Mouse (Mus musculus) spleen, embryonic (tissue): ENCODE data around the gene 9330182L06Rik.

Source experiments
- CTCF ChIA-PET: fragments of 350-600 bp; sonication (Branson Sonifier 250); formaldehyde crosslinking; loops from one replicate; lab custom pipeline; 2022; lab: Charles Lee

Gene 9330182L06Rik

DNA sequence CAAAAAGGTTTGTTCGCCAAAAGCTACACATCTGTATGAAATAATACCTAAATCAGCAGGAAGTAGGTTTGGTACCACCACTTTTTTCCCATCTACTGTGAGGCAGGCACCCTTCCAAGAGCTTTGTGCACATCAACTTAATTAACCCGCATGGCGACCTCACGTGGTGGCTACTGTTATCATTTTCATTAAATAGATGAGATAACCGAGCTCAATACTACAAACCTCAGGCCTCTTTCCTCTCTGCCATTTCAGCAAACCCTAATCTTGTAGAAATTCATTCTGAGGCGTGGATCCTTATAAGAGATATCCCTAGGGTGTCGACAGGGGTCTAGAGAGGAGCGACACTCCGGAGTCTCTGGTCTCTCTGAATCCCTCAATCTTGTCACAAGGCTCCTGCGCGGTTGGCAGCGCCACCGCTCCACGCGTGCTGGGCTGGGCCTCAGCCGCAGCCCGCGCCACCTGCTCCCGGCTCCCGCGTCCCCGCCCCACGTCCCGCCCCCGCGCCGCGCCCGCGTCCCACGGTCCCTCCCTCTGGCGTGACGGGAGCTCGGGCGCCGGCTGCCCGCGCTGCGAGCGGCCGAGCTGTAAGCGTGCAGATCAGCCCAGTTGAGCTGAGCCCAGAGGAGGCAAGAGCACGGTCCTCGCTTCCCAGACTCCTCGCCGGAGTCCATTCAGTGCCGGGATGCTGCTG is at the start of gene 9330182L06Rik:
Gene 9330182L06Rik (plus strand): TSS at position 533 of the 694 bp plus-strand sequence.
- CTCF ChIA-PET: no interaction called here

DNA sequence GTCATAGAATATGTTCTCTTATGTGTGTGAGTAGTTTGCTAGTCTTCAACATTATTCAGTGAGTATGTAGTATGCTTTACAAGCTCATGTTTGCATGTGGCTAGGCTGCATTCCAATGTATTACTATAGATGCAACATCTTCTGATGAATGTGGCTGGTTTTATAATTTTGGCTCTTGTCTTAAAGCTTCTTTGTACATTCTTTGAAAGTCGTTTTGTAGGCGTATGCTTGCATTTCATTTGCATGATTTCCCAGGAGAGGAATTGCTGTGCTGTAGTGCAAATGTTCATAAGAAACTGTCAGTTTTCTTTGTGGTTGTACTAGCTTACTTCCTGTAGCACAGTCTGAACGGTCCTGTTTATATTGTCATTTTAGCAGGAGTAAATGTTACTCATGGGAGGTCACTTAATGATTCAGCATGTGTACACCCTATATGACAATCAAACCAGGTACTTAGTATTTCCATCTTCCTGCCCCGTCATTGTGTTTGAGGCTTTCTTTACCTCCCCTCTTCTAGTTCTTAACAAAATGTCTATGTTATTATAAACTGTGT is 38.4 kb upstream of the 9330182L06Rik start:
- CTCF ChIA-PET: no interaction called here

DNA sequence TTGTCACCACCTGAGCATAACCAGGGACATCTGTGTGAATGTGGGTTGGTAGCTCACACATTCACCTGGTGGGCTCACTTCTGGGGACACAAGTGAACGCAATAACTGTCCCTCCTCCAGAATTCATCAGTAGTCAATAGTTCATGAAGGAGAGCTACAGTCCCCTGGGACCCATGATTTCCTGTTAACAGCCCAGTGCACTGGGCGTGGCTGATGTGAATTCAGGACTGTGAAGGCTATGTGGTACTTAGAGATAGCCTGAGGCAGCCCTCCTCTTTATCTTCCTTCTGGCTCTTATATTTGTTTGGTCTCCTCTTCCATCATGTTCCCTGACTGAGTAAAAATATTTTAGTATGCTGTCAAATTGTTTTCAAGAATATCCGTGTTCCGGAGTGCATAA is 1.6 kb upstream of the 9330182L06Rik start:
- CTCF ChIA-PET: no interaction called here

DNA sequence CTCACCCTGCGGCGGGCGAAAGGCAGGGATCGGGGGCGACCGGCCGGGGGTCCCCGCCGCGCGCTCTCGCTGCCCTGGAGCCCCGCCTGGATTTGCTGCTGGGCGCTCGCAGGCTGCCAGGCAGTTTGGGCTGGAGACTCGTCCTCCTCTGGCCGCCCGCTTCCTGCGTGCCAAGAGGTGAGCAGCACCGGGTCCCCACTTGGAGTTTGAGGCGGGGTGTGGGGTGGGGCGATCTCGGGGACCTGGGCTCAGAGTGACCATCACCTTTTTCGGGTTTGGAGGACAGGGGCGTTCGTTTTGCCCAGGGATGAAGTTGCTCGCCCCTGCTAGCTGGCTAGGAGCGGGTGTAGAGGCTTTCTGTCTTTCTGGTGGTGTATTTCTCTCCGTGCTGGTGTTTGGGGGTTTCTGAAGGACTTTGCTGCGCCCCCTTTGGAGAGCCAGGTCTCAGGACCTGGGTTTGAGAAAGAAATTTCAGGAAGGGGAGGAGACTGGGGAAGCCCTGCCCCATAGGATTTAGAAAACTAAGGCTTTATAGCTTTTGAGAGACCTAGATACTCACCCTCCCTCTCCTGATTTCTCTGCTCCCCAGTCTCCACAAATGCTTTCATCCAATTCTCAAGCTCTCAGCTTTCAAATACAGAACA is 484 bp downstream of the 9330182L06Rik start:
- CTCF ChIA-PET: no interaction called here

DNA sequence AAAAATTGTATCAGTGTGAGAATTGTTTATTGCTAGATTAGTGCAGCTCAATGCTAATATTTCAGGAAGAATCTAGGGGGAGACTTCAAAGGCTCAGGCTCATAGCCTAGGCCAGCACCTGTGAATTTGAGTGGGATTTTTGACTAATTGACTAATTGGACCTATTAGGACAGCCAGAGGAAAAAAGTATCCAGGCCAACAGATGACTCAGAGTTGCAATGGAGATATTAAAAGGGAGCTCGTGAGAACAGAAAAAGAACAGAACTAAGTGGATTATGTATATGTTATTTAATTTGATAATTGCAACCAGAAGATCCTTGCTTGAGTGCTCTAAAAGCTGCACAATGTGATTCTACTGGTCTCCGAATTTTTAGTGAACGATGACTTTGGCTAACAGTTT is 3.7 kb downstream of the 9330182L06Rik start:
- CTCF ChIA-PET: no interaction called here

DNA sequence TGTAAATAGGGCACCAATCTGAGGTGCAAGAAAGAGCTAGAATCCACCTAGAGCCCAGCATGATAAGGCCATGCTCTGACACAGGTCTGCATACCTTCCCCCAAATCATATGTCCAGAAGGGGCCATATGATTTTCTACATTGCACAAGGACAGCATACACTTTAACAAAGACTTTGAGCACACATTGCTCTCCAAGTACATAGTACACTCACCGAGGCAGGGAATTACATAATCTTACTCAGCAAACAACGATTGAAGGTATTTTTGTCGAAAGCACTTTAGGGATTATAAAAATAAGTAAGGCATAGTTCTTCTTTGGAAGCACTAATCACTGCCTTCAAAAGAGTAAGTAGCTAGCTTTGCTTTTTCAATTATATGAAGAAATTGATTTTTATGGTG is 7.1 kb downstream of the 9330182L06Rik start:
- CTCF ChIA-PET: no interaction called here

DNA sequence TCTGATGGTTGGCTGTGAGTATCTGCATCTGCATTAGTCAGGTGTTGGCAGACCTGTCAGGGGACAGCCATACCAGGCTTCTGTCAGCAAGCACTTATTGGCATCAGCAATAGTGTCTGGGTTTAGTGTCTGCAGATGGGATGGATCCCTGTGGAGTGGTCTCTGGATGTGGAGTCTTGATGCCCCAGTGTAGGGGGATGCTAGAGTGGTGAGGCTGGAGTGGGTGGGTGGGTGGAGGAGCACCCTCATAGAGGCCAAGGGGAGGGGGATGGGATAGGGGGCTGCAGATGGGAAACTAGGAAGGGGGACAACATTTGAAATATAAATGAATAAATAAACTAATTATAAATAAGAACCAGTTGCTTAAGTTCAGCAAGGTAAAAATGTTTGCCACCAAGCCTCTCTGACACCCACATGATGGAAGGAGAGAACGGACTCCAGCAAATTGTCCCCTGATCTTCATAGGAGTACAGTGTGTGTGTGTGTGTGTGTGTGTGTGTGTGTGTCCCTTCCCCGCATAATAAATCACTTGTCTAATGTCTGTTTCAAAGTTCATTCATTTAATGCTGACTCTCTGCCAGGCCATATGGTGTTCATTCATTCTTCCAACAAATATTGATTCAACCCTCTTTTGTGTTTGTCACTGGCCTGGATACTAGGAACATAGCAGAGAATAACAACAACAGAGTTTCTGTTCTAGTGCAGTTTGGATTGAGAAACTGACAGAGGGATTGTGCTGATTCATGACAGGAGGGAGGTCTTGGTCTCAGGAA is 30.0 kb downstream of the 9330182L06Rik start:
- CTCF ChIA-PET: no interaction called here

DNA sequence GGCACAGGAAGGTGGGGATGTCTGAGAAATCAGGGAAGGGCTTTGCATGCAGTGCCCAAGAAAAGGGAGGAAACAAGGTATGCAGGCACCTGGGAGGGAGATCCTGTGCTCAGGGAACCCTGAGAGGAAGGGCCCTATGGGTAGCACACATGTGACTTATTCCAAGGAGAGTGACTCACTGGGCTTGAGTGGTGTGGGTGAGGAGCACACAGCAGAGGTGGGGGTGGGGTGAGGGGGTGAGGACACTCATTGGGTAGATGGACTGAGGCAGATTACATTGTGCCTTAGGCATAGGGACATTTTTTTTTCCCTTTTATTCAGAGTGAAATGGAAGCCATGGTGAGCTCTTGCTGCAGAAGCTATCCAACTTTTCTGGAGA is 30.6 kb downstream of the 9330182L06Rik start:
- CTCF ChIA-PET: no interaction called here

DNA sequence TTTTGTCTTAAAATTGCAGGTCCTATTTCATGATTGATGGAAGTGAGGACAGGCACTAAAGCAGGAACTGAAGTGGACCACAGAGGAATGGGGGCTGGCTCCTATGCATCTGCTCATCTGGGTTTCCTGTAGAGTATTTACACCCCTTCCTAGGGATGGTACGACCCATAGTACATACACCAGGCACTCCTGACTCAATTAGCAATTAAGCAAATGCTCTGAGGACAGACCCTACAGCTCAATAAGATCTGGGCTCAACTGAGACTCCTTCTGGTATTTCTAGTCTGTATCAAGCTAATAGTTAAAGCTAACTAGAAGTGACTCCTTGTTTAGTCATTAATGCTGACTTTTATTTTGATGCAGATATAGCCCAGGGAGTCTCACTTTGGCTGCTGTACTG is 60.9 kb downstream of the 9330182L06Rik start:
- CTCF ChIA-PET: no interaction called here

DNA sequence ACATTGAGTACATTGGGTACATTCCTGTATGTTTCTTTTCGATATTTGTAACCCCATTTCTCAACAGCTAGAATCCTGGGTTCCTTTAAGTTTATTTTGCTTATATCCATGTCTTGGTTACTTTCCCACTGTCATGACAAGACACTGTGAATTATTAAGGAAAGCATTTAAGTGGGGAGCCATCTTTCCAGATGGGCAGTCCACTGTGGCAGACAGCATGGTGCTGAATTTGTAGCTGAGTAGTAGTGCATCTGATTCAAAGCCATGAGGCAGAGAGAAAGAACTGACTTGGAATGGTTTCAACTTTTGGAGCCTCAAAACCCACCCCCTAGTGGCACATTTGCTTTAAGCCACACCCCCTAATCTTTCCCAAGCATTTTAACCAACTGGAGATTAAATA is 61.6 kb downstream of the 9330182L06Rik start:
- CTCF ChIA-PET: no interaction called here

DNA sequence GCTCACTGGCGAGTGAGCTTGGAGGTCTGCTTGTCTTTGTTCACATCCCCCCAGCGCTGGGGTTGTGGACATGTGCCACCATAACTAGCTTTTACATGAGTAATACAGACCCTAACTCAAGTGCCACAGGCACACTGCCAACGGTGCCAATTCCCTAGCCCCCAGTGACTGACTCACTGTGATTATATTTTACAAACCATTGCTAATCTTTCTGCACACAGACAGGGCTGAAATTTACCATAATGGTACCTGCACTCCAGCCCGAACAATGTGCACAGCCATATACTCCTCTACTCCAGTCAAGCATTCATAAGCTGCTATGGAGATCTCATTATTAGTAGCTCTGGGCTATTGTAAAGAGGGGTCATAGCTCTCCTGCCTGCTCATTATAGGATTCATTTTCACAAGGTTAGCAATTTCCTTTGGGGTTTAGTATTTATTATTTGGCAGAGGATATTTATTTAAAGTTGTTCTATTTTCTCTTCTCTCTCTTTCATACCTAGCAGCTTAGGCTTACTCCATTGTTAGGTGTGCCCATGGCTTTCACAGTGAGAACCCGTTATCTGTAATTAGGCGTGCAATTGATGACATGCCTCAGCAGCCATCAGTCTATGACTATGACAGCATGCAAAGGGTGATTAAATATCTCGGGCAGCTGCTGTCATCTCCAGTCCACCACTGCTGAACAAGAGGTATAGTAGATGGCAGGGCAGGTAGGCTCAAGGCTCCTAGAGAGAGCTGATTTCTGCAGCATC is 73.0 kb downstream of the 9330182L06Rik start:
- CTCF ChIA-PET: no interaction called here

DNA sequence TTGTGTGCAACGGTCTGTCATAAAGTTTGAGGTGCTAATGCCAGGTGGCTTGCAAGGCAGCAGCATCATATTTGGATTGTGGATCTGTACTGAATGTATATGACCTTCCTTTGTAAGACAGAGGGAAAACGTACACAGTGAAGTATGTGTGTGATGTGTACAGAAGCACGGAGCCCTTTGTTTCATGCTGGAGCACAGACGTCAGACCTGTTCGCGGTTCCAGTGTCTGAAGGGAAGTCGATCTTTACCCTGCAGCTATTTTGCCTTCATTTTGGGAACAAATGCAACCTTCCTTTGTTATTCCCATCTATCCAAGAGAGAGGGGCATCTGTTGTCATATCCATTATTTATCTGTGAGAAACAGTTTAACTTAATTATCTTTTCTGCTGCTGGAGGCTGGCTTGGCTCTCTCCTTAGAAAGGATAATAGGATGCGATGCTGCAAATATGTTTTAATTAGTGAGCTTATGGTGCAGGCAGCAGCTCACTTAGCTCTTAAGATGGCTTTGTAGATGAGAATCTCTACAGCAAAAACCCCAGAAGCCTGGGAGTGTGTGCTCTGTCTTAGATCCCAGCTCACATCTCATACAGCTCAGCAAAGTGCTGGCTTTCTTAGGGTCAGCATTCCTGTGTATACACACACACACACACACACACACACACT is 73.7 kb downstream of the 9330182L06Rik start:
- CTCF ChIA-PET: no interaction called here

DNA sequence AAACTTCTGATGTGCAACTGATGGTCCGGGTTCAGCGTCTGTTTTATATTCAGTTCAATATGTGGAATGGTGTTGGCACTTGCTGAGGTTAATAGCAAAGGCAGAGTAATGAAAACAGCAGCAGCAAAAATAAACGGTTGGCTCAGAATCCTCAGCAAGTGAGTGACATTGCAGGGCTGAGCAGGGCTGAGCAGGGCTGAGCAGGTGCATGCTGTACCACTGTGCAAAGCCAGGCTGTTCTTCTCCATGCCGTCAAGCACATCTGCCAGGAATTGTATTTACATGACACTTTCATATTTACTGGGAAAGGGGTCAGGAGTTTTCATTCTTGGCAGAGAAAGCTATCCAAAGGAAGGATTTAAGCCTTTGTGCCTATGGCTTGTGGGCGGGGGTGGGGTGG is 78.7 kb downstream of the 9330182L06Rik start:
- CTCF ChIA-PET: no interaction called here

DNA sequence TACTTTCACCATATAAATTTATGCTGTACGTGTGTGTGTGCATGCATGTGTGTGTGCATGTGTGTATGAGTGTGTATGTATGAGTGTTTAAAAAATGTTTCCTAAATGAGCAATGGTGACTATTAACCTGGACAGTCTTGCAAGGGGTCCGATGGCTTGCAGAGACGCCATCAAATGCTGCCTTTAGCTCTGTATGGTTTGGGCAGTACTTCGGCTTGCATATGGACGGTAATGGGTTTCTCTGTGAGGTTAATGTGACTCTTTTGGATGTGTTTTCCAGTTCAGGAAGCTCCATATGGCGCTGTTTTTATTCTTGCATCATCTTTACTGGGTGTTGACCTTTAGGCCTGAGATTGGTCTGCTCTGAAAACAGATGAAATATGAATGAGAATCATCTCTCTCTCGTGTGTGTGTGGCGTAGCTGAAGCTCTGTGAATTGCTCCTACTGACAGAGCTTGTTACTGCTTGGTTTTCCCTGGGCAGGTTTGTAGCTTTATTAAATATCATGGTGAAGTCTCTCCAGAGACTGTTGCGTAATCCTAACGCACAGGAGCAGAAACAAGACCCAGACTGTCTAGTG is 79.2 kb downstream of the 9330182L06Rik start:
- CTCF ChIA-PET: no interaction called here

DNA sequence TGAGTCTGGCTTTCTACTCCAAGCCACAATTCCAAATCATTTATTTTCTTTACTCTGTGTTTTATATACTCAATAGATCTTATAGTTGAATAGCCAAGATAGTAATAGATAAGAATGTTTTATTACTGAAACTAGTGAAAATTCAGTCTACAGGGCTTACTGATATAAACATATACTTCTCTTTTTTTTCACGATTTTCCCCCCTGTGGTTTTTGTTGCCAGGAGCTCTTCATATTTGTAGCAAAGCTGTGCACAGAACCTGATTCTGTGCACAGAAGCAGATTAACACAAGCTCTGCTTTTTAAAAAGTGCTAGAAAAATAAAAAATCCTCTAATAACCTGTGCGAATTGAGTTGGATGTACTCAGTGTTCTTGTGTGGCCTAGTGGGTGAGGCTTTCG is 79.7 kb downstream of the 9330182L06Rik start:
- CTCF ChIA-PET: no interaction called here

DNA sequence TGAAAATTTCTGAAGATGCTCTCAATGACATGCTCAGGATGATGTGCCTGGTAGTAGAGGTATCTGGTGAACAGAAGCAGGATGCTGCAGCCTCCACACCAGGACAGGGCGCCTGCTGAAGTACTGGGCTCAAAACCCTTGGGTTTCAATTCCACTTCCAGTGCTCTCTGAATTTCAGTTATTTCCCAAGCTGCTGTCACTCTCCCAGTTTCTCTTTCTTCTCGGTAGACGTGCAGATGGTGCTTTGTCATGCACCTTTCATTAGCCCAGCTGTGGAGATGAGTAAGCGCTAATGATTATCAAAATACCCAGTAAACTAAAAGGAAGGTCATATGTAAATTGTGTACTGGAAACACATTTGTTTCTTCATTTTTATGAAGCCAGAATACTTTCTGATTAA is 80.6 kb downstream of the 9330182L06Rik start:
- CTCF ChIA-PET: no interaction called here

DNA sequence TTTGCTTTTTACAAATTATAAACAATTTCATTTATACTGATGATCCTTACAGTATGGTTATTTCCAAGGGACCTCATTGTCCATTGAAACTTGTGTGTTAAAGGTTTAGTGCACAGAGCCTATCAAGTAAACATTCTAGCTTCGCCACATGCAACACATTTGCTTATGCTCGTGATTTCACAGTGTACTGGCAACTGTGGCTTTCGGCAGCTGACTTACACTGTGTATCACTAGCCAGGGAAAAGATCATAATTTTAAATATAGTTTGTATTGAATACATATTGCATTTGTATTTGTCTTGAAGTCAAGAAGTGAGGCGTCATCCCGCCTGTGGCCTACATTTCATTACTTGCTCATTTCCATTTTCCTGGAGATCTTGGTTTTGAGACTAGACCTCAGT is 86.2 kb downstream of the 9330182L06Rik start:
- CTCF ChIA-PET: no interaction called here

DNA sequence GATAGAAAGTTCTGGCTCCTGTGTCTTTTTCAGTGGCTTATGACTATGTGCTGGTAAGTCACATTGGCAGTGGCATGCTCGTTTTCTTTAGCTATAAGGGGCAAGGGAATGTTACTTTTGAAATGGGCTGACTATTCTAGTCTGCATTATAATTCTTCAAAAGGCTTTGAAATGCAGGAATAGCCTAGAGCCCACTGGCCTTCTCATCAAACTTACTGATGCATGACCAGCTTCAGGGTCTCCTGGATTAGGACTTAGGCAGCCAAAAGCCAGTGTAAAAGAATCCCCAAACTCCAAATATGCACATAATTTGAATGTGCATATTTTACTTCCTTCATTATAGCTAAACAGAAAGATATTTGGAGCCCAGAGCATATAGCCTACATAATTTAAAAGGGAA is 86.7 kb downstream of the 9330182L06Rik start:
- CTCF ChIA-PET: no interaction called here

DNA sequence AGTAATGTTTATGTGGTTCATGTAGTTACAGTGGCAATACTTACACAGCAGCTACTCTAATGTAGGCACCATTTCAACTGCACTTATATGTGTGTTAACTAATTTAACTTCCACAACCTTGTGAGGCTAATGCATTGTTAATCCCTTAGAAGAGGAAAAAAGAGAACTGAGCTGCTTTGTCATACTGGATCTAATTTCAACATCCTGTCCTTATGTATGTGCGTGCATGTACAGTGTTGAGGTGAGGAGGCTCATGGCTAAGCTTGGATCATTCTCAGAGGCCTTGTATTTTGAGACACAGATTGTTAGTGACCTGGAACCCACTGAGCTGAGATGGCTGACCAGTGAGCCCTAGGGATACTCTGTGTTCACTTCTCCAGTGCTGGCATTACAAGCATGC is 88.3 kb downstream of the 9330182L06Rik start:
- CTCF ChIA-PET: interaction anchor here (0.7 kb wide), 1 partner anchor 124 kb away, joined by 4 read pairs; no protein-coding TSS in a partner anchor

DNA sequence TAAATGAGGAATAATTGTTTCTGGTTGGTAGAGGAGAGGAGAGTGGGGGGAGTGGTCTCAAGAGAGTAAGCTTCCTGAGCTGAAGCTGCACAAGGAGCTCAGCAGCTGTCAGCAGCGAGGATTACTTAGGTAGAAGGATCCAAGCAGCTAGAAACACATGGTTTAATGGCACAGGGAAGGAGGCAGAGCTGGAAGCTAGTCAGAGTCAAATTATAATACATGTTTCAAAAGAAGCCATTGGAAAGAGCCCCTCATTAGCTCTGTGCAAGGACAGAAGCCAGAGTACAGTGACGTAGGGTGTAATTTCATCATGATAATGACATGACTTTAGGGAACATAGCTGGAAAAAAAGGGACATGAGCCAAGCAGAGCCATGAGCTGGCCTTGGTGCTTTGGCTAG is 92.2 kb downstream of the 9330182L06Rik start:
- CTCF ChIA-PET: no interaction called here
